Comparison of ENCODE assay signal across 16 mouse cellular contexts in genomic region chr15:32328370-32329004, GRCm38 (mm10).
DNase-seq lines count a peak whose midpoint lies in the region; ATAC-seq and TF ChIP-seq lines count a peak whose summit lies in the region.
"Had no signal": no experiment of that assay in that cellular context is flagged by ENCODE, and none has a peak within 500 bp of the region (broad histone marks: within the 10 kb centered on the region; RNA-seq: fewer than 3 reads in every experiment).

No protein-coding gene starts in this region.

- H3K79me2 ChIP-seq in CH12.LX (replicated peaks; ENCODE audit: control insufficient read depth, extremely low read depth, insufficient read depth, poor library complexity, severe bottlenecking) = no peaks in the 10 kb centered on the region
- H3K79me2 ChIP-seq in heart, adult 2 months (replicated peaks; ENCODE audit: control insufficient read depth, insufficient read depth, low read length) = no peaks in the 10 kb centered on the region

- no peak overlapping the region for H3K9ac ChIP-seq in forebrain, embryonic 11.5 days (ENCODE audit: low read length)
- H3K9ac ChIP-seq in CH12.LX (ENCODE audit: insufficient read depth, low read depth) = no peak overlapping the region
- no peak overlapping the region for H3K9ac ChIP-seq in heart, adult 2 months (ENCODE audit: low read depth, low read length)
- H3K9ac ChIP-seq: liver, embryonic 13.5 days had no signal

- ATAC-seq in forebrain, embryonic 11.5 days (replicated peaks; ENCODE audit: low FRiP score) = no peak
- peak; percentile 70; the same call in 1 of the 2 replicates for ATAC-seq in granulocyte monocyte progenitor cell, adult 5-6 weeks (replicated peaks; ENCODE audit: poor library complexity, severe bottlenecking)
- ATAC-seq: inflammation-experienced regulatory T-cells, adult 6 months had no signal

- no peak for TF ChIP-seq RAD21 in CH12.LX (IDR thresholded peaks at IDR 0.05; ENCODE audit: low read depth, low read length)

- peaks cover 29% of the 10 kb centered on the region for H3K4me1 ChIP-seq in forebrain, embryonic 10.5 days
- H3K4me1 ChIP-seq in forebrain, embryonic 11.5 days (replicated peaks; ENCODE audit: control insufficient read depth, insufficient read depth, low read length) = peaks cover 14% of the 10 kb centered on the region
- H3K4me1 ChIP-seq in CH12.LX (ENCODE audit: control insufficient read depth in 1 of 2, insufficient read depth in 2 of 2) = peaks cover 0 to 16% of the 10 kb centered on the region in 2 experiments; a peak in 2 of 4 replicates
- H3K4me1 ChIP-seq in heart, adult 2 months (ENCODE audit: control insufficient read depth, insufficient read depth, low read length) = 0 out of 2 replicates have a peak, but pooled peaks cover 1% of the 10 kb centered on the region
- H3K4me1 ChIP-seq: liver, embryonic 13.5 days had no signal

- in situ Hi-C loops in CH12.LX (cut with MboI; ENCODE audit: low pct_ligation_motif_present, low pct_unique_long_range_greater_than_20kb, low sequenced_read_pairs) = no loop called here

- TF ChIP-seq CTCF in CH12.LX (conservative IDR thresholded peaks at IDR 0.05 in 1 of 2, IDR thresholded peaks at IDR 0.05 in 1 of 2; ENCODE audit: low read depth in 2 of 2, low read length in 2 of 2) = no peak
- no peak for TF ChIP-seq CTCF in heart, adult 2 months (IDR thresholded peaks at IDR 0.05)

- no peaks in the 10 kb centered on the region for H3K36me3 ChIP-seq in forebrain, embryonic 10.5 days (replicated peaks)
- H3K36me3 ChIP-seq in forebrain, embryonic 11.5 days (ENCODE audit: control insufficient read depth, insufficient read depth, low read length) = no peaks in the 10 kb centered on the region
- H3K36me3 ChIP-seq in CH12.LX (replicated peaks in 1 of 2; ENCODE audit: control insufficient read depth in 1 of 2, insufficient read depth in 1 of 2, low read length in 1 of 2) = no peaks in the 10 kb centered on the region
- H3K36me3 ChIP-seq in heart, adult 2 months (ENCODE audit: control insufficient read depth, insufficient read depth, low read length) = no peaks in the 10 kb centered on the region
- H3K36me3 ChIP-seq: G1E; liver, embryonic 13.5 days had no signal

- no peak for DNase-seq in forebrain, embryonic 10.5 days (ENCODE audit: extremely low spot score, low spot score)
- DNase-seq in forebrain, embryonic 11.5 days (ENCODE audit: low spot score) = no peak
- peak; percentile 29 for DNase-seq in CH12.LX (ENCODE audit: extremely low read depth)
- peak; percentile 44 for DNase-seq in embryo, embryonic 9.5 days (ENCODE audit: extremely low spot score)
- DNase-seq in kidney, postnatal 14 days = no peak
- no peak for DNase-seq in thymus, postnatal 25 days
- no peak for DNase-seq in heart, adult 2 months
- DNase-seq: cerebellum, postnatal 14 days; kidney, postnatal 25 days; liver, embryonic 13.5 days; lung, postnatal 10 days; right cerebral cortex, postnatal 4 days; thymus, postnatal 14 days had no signal

- TF ChIP-seq EP300 in CH12.LX (IDR thresholded peaks at IDR 0.05; ENCODE audit: low read length) = peak; percentile 20; the same call in 1 of the 2 replicates
- TF ChIP-seq EP300 in heart, adult 2 months (IDR thresholded peaks at IDR 0.05; ENCODE audit: insufficient read depth, low read depth, low read length) = no peak

- H3K27ac ChIP-seq in forebrain, embryonic 10.5 days = peak overlapping the region; percentile 71
- no peak overlapping the region for H3K27ac ChIP-seq in forebrain, embryonic 11.5 days (ENCODE audit: low read depth, low read length)
- no peak overlapping the region for H3K27ac ChIP-seq in CH12.LX (ENCODE audit: insufficient read depth, low read depth)
- H3K27ac ChIP-seq in heart, adult 2 months = no peak overlapping the region
- H3K27ac ChIP-seq: liver, embryonic 13.5 days had no signal

- no peak overlapping the region for H3K4me2 ChIP-seq in forebrain, embryonic 11.5 days (ENCODE audit: low read depth, low read length, severe bottlenecking)
- H3K4me2 ChIP-seq in CH12.LX (ENCODE audit: insufficient read depth, low read depth, poor library complexity, severe bottlenecking) = no peak overlapping the region
- H3K4me2 ChIP-seq: liver, embryonic 13.5 days had no signal

- H3K27me3 ChIP-seq in forebrain, embryonic 10.5 days (ENCODE audit: poor library complexity, severe bottlenecking) = no peaks in the 10 kb centered on the region
- no peaks in the 10 kb centered on the region for H3K27me3 ChIP-seq in forebrain, embryonic 11.5 days (ENCODE audit: control insufficient read depth, insufficient read depth, low read length)
- H3K27me3 ChIP-seq in CH12.LX (replicated peaks) = no peaks in the 10 kb centered on the region
- no peaks in the 10 kb centered on the region for H3K27me3 ChIP-seq in heart, adult 2 months (ENCODE audit: control insufficient read depth, insufficient read depth, low read length)
- H3K27me3 ChIP-seq: liver, embryonic 13.5 days had no signal

- intact Hi-C loops in heart, adult 2 months (cut with DNase I) = no loop called here

- no peak for TF ChIP-seq POLR2A in CH12.LX (IDR thresholded peaks at IDR 0.05; ENCODE audit: low read depth, low read length)
- no peak for TF ChIP-seq POLR2A in heart, adult 2 months (IDR thresholded peaks at IDR 0.05; ENCODE audit: insufficient read depth, low read depth, low read length)

- dilution Hi-C loops in CH12.LX (cut with MboI; ENCODE audit: extremely low pct_ligation_motif_present, extremely low pct_unique_long_range_greater_than_20kb, low sequenced_read_pairs) = no loop called here

- 60% methylated on average over 4 of the region's 4 CpGs for WGBS in forebrain, embryonic 10.5 days
- 61% methylated on average over 4 of the region's 4 CpGs for WGBS in forebrain, embryonic 11.5 days
- WGBS in heart, adult 2 months = 58% methylated on average over 4 of the region's 4 CpGs

- no peak overlapping the region for H3K4me3 ChIP-seq in forebrain, embryonic 10.5 days
- H3K4me3 ChIP-seq in forebrain, embryonic 11.5 days (ENCODE audit: low read depth, low read length) = no peak overlapping the region
- no peak overlapping the region for H3K4me3 ChIP-seq in CH12.LX (replicated peaks in 1 of 3; ENCODE audit: low read depth in 2 of 3, low read length in 2 of 3, poor library complexity in 1 of 3)
- H3K4me3 ChIP-seq in heart, adult 2 months = no peak overlapping the region
- H3K4me3 ChIP-seq: liver, embryonic 13.5 days had no signal

- H3K9me3 ChIP-seq in forebrain, embryonic 10.5 days = no peaks in the 10 kb centered on the region
- H3K9me3 ChIP-seq in forebrain, embryonic 11.5 days (ENCODE audit: control insufficient read depth, low read length) = no peaks in the 10 kb centered on the region
- H3K9me3 ChIP-seq in CH12.LX (replicated peaks; ENCODE audit: low read length) = no peaks in the 10 kb centered on the region
- H3K9me3 ChIP-seq: G1E; liver, embryonic 13.5 days had no signal

TF ChIP-seq in CH12.LX, 34 proteins besides CTCF, POLR2A, EP300 and RAD21:
- TF ChIP-seq ETS1 (conservative IDR thresholded peaks at IDR 0.05; ENCODE audit: low read depth, low read length) (peak; percentile 39), KAT2A (IDR thresholded peaks at IDR 0.05; ENCODE audit: insufficient replicate concordance, low read length) (no peak), NELFE (IDR thresholded peaks at IDR 0.05; ENCODE audit: low read depth, low read length) (no peak), TBP (conservative IDR thresholded peaks at IDR 0.05; ENCODE audit: low read depth, low read length) (no peak), SMC3 (IDR thresholded peaks at IDR 0.05; ENCODE audit: low read depth, low read length) (no peak)

Comparison
In these comparisons a context has a peak if more than half of its experiments do, and no peak if none do; other contexts are left out.
1. DNase-seq: peak in CH12.LX (single experiment) and embryo, embryonic 9.5 days (single experiment); none in forebrain, embryonic 10.5 days (single experiment), forebrain, embryonic 11.5 days (single experiment), kidney, postnatal 14 days (single experiment), thymus, postnatal 25 days (single experiment) and heart, adult 2 months (0 of 2).